Mouse (Mus musculus): ENCODE results near the gene Ndufaf2.

Ndufaf2 gene

GRCm38 (mm10) chr13:108158465-108159240 lies at the start of gene Ndufaf2, which contains the start of gene Ercc8:
Gene Ndufaf2, minus strand, starts transcription at chr13:108158623.
Gene Ercc8, plus strand, starts transcription at chr13:108158731.
- DNase-seq (ENCODE audit: low spot score in 2 of 2): peak; percentile 92 to 99

DNA sequence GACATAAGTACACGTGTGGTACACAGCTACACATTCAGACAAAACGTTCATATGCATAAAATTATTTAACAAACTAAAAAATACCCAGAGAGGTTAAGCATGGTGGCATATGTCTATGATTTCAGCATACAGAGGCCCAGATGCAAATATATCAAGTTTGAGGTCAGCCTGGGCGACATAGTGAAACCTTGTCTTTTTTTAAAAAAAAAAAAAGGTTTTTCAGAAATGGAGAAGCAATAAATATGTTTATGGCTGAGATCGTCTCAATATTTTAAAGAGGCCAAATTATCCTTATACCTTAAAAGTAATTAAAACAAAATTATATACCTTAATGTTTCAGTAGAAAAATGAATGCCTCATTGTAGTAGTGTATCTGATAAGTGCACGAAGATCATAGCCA lies 49.7 kb upstream of the Ndufaf2 start:
- no peak for DNase-seq (ENCODE audit: low spot score in 2 of 2)

DNA sequence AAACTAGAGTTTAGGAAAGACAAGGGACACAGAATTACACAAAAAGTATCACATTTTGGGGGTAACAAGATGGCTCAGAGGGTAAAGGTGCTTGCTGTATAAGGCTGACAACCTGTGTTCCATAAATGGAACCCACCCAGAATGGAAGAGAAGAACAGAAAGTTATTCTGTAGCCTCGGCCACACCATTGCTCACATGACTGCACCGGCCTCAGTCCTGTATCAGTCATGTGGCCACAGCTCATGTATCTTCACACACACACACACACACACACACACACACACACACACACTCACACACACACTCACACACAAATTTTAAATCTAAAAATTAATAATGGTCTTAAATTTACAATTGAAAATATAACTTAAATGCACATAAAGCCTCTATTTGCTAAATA lies 49.0 kb upstream of the Ndufaf2 start:
- no peak for DNase-seq (ENCODE audit: low spot score in 2 of 2)

DNA sequence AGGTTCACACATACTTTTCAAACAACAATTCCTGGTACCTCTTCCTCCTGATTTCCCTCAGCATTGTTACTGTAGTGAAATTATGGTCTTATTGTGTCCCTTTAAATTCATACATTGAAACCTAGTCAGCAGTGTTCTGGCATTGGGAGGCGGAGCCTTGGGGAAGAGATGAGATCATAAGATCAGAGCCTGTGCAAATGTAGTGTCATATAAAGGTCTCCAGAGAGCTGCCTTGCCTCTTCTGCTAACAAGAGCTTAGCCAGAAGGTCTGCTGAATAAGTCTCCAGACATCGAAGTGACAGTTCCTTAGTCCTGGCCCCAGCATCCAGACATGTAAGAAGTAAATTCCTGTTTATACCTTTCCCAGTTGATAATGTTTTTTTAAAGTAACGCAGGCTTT lies 46.4 kb upstream of the Ndufaf2 start:
- no peak for DNase-seq (ENCODE audit: low spot score in 2 of 2)

DNA sequence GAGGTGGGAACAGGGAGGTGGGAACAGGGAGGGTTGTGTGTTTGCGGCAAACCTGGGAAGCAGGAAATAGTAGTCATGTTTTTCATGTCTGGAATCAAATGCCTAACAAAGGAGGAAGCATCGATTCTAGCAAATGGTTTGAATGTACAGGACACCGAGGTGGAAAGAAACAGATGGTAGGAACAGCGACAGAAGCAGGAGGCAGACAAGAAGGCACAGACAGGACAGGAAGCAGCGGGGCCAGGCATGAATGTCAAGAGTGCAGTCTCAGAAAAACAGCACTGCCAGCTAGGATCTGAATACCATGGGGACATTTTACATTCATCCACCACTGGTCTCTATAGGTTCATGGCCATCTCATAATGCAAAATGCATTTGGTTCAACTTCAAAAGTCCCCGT lies 37.1 kb upstream of the Ndufaf2 start:
- DNase-seq (ENCODE audit: low spot score in 2 of 2): no peak

DNA sequence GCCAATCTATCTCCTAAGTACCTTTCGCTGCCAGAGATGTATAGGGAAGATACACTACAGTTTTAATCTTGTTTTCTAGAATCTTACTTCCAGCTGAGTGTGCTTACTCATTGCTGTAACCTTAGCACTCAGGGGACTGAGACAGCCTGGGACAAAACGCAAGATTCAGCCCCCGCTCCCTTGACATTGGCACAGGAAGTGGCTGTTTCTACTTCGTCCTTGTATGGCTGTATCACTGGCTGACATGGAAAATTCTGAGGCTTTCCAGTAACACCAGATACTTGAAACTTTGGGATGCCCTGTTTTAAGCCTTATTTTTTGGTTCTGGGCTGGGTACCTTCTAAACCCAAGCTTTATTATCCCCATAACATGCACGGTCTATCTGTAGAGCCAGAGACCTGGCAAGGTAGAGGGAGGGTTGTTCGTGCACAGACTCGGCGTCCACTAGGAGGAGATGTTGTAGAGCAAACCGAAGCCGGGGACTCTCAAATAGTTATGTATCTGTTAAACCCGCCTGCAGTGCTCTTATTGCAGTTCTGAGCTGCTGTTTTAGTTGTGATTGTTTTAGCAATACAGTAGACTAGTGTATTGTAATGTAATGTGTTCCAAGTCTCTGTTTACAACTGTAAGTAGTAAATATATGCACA lies 32.8 kb upstream of the Ndufaf2 start:
- DNase-seq (ENCODE audit: low spot score in 2 of 2): peak in 1 of 2 experiments; percentile 28

DNA sequence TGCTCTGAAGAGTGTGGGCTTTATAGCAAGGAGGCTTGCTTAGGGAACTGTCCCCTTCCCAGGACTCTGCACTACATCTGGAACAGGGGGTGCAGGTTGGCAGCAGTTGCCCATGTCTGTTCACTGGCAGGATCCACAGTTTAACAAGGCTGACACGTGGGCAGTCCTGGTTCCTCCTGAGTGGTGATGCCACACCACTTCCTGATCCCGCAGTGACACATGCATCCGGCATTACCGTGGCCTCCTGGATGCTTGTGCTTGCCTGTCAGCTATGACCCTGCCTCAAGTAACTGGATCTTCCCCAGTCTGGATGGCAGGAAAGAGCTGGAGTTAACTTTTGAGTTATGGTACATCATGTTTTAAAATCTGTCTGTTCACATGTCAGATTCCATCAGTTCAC lies 29.6 kb upstream of the Ndufaf2 start:
- no peak for DNase-seq (ENCODE audit: low spot score in 2 of 2)

DNA sequence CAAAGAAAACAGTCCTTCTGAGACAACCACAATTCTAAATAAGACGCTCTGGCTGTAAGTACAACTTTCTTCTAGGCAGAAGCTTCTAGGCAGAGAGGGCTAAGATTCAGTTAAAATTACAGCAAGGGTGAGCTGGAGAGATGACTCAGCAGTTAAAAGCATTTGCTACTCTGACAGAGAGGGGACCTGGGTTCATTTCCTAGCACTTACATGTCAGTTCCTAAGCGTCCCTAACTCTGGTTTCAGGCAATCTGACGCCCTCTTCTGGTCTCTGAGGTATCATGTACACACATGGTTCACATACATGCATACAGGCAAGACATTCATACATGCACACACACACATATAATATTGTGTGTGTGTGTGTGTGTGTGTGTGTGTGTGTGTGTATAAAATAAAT lies 27.1 kb upstream of the Ndufaf2 start:
- DNase-seq (ENCODE audit: low spot score in 2 of 2): no peak

GRCm38 (mm10) chr13:108184743-108185255 lies 26.4 kb upstream of the Ndufaf2 start:
- DNase-seq (ENCODE audit: low spot score in 2 of 2): no peak

DNA sequence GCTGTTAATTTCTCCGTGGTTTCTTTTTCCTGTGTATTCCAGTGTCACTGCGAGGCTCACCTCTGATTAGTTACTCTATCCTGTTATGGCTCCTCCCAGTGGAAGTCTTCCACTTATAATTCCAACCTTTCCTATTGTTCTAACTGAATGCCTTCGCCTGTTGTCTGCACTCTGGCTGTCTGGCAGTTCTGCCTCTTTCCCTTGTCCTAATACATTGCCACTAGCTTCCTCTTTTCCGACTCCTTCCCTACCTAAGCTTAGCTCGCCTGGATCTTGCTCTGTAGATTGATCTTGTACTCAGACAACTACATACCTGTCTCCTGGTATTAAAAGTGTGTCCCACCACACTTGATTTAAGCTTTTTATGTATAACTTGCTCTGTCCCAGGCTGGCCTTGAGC lies 22.4 kb upstream of the Ndufaf2 start:
- DNase-seq (ENCODE audit: low spot score in 2 of 2): no peak

- DNase-seq (ENCODE audit: low spot score in 2 of 2): no peak
Observed at GRCm38 (mm10) chr13:108179618-108180017, 21.2 kb upstream of the Ndufaf2 start.

GRCm38 (mm10) chr13:108170511-108170910 lies 12.1 kb upstream of the Ndufaf2 start:
- DNase-seq (ENCODE audit: low spot score in 2 of 2): no peak

- DNase-seq (ENCODE audit: low spot score in 2 of 2): no peak
Observed at GRCm38 (mm10) chr13:108170002-108170401, 11.6 kb upstream of the Ndufaf2 start.

GRCm38 (mm10) chr13:108164621-108165020 lies 6.2 kb upstream of the Ndufaf2 start:
- DNase-seq (ENCODE audit: low spot score in 2 of 2): no peak

GRCm38 (mm10) chr13:108163912-108164311 lies 5.5 kb upstream of the Ndufaf2 start:
- DNase-seq (ENCODE audit: low spot score in 2 of 2): peak in 1 of 2 experiments; percentile 53

DNA sequence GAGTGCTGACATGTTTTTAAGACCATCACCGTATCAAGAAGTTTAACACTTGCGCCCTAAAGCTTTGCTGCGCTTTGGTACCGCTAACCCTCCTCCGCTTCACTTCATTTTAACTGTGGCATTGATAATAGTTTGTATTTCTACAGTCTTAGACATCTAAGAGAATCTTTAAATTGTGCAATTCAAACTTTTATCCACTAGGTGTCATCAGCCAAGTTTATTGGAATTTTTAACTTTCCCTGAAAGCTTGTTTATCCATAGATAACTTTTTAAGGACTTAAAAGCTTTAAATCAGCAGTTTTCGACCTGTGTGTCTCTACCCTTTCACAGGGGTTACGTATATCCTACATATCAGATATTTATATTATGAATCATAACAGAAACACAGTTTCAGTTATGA lies 1.5 kb upstream of the Ndufaf2 start:
- no peak for DNase-seq (ENCODE audit: low spot score in 2 of 2)

DNA sequence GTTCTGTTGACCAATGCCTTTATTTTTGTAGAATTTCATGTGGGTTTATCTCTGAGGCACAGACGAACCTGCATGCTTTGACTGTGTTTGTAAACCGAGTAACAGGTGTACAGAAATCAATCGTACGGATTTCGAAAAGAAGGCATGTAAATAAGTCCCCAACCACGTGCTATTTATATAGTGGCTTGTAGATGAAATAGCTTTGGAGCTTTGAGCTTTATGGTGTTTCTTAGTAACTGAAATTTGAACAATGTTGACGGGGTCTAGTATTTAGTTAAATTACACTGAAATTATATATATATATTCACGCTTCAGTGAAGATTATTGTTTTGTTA lies 785 bp upstream of the Ndufaf2 start:
- DNase-seq (ENCODE audit: low spot score in 2 of 2): no peak

- no peak for DNase-seq (ENCODE audit: low spot score in 2 of 2)
Observed at GRCm38 (mm10) chr13:108157732-108158464, 525 bp downstream of the Ndufaf2 start.

DNA sequence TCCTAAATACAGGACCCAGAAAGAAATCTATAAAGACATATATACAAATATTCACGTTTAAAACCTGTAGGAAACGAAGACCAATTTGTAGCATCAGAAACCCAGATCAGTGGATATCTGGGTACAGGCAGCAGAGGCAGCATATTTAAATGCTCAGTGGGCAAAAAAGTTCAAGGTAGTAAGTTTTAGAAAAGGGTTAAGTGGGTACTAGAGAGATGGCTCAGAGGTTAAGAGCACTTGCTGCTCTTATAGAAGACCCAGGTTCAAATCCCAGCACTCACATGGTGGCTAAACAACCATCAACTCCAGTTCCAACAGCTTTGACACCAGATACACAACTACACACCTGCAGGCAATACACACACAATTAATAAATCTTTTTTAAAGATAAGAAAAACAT lies 1.3 kb downstream of the Ndufaf2 start:
- no peak for DNase-seq (ENCODE audit: low spot score in 2 of 2)

- peak; percentile 29 to 34 for DNase-seq (ENCODE audit: low spot score in 2 of 2)
Observed at GRCm38 (mm10) chr13:108152650-108153372, 5.6 kb downstream of the Ndufaf2 start.

GRCm38 (mm10) chr13:108151782-108152181 lies 6.6 kb downstream of the Ndufaf2 start:
- DNase-seq (ENCODE audit: low spot score in 2 of 2): no peak

DNA sequence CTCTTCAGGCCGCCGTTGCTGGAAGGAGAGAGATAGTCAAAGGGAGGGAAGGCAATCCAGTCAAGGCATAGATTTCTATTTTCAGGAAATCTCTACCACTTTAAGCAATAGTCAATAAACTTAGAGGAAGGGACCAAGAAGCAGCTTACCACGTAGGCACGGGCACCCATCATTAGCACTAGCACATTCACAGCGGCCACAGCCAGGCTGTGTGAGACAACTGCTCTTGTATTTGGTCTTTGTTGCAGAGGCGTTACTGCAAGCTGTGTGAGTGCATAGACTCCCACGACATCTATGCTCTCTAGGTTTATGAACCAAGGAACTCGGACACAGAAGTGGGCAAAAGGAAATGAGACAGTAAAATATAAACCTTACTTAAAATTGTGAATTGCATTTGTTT lies 14.3 kb downstream of the Ndufaf2 start:
- DNase-seq (ENCODE audit: low spot score in 2 of 2): no peak

All from cerebellum, postnatal 4 days (tissue).